Mouse (Mus musculus) embryonic facial prominence, embryonic 14.5 days (tissue): Measurements from ENCODE around the gene Rexo5. TPM values are rescaled to one million over a fixed set of nuclear protein-coding genes. Genes with fewer than 3 reads are reported as not detected.

Source experiments
- ATAC-seq: fragments of 200-750 bp; cut with Nextera tagmentation; 2 replicates; pipeline ENCODE4 v1.8.0; 2017; ENCODE audit warnings: low read depth, moderate number of reproducible peaks, moderate TSS enrichment
- DNase-seq: peaks from one replicate; pipeline ENCODE4 v3.0.0-alpha.2; 2015; ENCODE audit warnings: low spot score
- H3K27ac ChIP-seq: fragments of 300-500 bp; sonication (generic); replicated peaks from 2 replicates; pipeline ENCODE4 v1.5.1; 2014; ENCODE audit warnings: low read depth, mild to moderate bottlenecking, low read length, moderate library complexity
- H3K27me3 ChIP-seq: fragments of 300-500 bp; sonication (generic); replicated peaks from 2 replicates; pipeline ENCODE4 v1.6.1; 2014; ENCODE audit warnings: low read length; ENCODE audit not compliant: control insufficient read depth, insufficient read depth
- H3K36me3 ChIP-seq: fragments of 300-500 bp; sonication (generic); 2 replicates; pipeline ENCODE4 v1.6.1; 2014; ENCODE audit warnings: low read length, mixed read lengths; ENCODE audit not compliant: control insufficient read depth, insufficient read depth
- H3K4me1 ChIP-seq: fragments of 300-500 bp; sonication (generic); 2 replicates; pipeline ENCODE4 v1.6.1; 2014; ENCODE audit warnings: antibody characterized with exemption, low read length; ENCODE audit not compliant: control insufficient read depth, insufficient read depth
- H3K4me2 ChIP-seq: fragments of 300-500 bp; sonication (generic); 2 replicates; pipeline ENCODE4 v1.6.1; 2014; ENCODE audit warnings: low read depth, mild to moderate bottlenecking, low read length, moderate library complexity, mixed read lengths
- H3K4me3 ChIP-seq: fragments of 300-500 bp; sonication (generic); 2 replicates; pipeline ENCODE4 v1.5.1; 2014; ENCODE audit warnings: low read depth, mild to moderate bottlenecking, low read length
- H3K9ac ChIP-seq: fragments of 300-500 bp; sonication (generic); 2 replicates; pipeline ENCODE4 v1.6.1; 2014; ENCODE audit warnings: low read depth, mild to moderate bottlenecking, low read length, moderate library complexity, mixed read lengths
- H3K9me3 ChIP-seq: fragments of 300-500 bp; sonication (generic); 2 replicates; pipeline ENCODE4 v1.6.1; 2016; ENCODE audit warnings: low read length; ENCODE audit not compliant: control insufficient read depth
- WGBS: fragments of 180-500 bp; shearing (Covaris S2); extraction: QIAGEN DNeasy Blood & Tissue Kit; methylation state at CpG from one replicate; pipeline ENCODE4 v1.1.7; 2014; 5-methylcytosine and 5-hydroxymethylcytosine counted together
- polyA plus RNA-seq: library from polyadenylated mRNA; unstranded; fragments of >200 nt; fragmentation: Nextera tagmentation; extraction: Ambion mirVana; gene quantifications from 2 replicates; pipeline ENCODE4 v1.2.1, GENCODE M21; 2014

The Rexo5 gene
- polyA plus RNA-seq, 1 experiment from 2014 or later, result 17.8 TPM

GRCm38 (mm10) chr7:119897521-119898109 lies 103.8 kb downstream of the Rexo5 start:
- no peak overlapping the region for H3K4me2 ChIP-seq
- H3K27me3 ChIP-seq, result no peaks in the 10 kb centered on the region
- peaks cover 20% of the 10 kb centered on the region for H3K4me1 ChIP-seq
- no peaks in the 10 kb centered on the region for H3K9me3 ChIP-seq
- no peak overlapping the region for H3K27ac ChIP-seq
- DNase-seq (no peak), ATAC-seq (no peak)
- WGBS, result 91% methylated on average over 8 of the region's 8 CpGs
- H3K36me3 ChIP-seq, result no peaks in the 10 kb centered on the region
- no peak overlapping the region for H3K4me3 ChIP-seq
- H3K9ac ChIP-seq, result no peak overlapping the region

GRCm38 (mm10) chr7:119898247-119898856 lies 104.5 kb downstream of the Rexo5 start:
- 51% methylated on average over 1 of the region's 1 CpGs for WGBS
- no peak overlapping the region for H3K4me3 ChIP-seq
- H3K27ac ChIP-seq, result no peak overlapping the region
- DNase-seq (no peak), ATAC-seq (no peak)
- H3K4me1 ChIP-seq, result peaks cover 17% of the 10 kb centered on the region
- no peaks in the 10 kb centered on the region for H3K9me3 ChIP-seq
- H3K9ac ChIP-seq, result no peak overlapping the region
- H3K4me2 ChIP-seq, result no peak overlapping the region
- no peaks in the 10 kb centered on the region for H3K36me3 ChIP-seq
- no peaks in the 10 kb centered on the region for H3K27me3 ChIP-seq

Other genes starting within 250 kb of the Rexo5 start
- not detected in 2 replicates for gene Acsm2, start 239.7 kb upstream of the Rexo5 start, polyA plus RNA-seq
- 0.37 and 0.47 TPM in 2 replicates for gene Acsm1, start 187.0 kb upstream of the Rexo5 start, polyA plus RNA-seq
- 8.9 and 9.6 TPM in 2 replicates for gene Acsm4, start 104.0 kb upstream of the Rexo5 start, polyA plus RNA-seq
- gene Thumpd1, start 73.2 kb upstream of the Rexo5 start, polyA plus RNA-seq, result 65.3 and 82.7 TPM in 2 replicates
- gene Acsm3, start 33.1 kb upstream of the Rexo5 start, polyA plus RNA-seq, result 0.24 TPM in 2 replicates
- 22.2 and 25.0 TPM in 2 replicates for gene Eri2, start 52 bp downstream of the Rexo5 start, polyA plus RNA-seq
- 9.9 and 10.6 TPM in 2 replicates for gene Lyrm1, start 101.9 kb downstream of the Rexo5 start, polyA plus RNA-seq
- gene Dcun1d3, start 102.3 kb downstream of the Rexo5 start, polyA plus RNA-seq, result 7.5 and 7.9 TPM in 2 replicates